Mouse (Mus musculus): Measurements from ENCODE around the gene Hnrnpu.
"Not testable (repeated sequence)": the region's sequence is repeated elsewhere in the genome, so short reads cannot be mapped to it uniquely, and the experiment has no call there.

Gene Hnrnpu

GRCm38 (mm10) chr1:178337551-178338317 lies at the start of gene Hnrnpu:
TSS of gene Hnrnpu (minus strand) at chr1:178337797.
- peak; percentile 97 for DNase-seq

- no peak for DNase-seq
Measured at GRCm38 (mm10) chr1:178382165-178382564, 44.6 kb upstream of the Hnrnpu start.

DNA sequence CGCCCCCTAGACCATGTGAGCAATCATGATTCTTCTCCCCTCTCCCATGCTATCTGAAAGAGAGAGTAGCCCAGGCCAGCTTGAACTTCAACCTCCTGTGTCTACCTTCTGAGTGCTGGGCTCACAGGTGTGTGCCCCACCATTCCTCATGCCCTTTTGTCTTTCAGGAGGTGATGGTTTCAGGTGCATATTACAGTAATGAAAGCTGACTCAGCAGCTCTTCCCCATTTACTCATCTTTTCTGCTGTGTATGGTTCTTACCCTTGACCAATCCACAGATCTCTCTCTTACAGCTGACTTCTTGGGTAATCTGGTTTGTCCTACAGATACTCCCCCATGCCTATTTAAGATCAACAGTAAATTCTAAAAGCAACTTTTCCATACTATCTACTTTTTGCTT lies 41.6 kb upstream of the Hnrnpu start:
- DNase-seq: no peak

GRCm38 (mm10) chr1:178378115-178378514 lies 40.5 kb upstream of the Hnrnpu start:
- no peak for DNase-seq

GRCm38 (mm10) chr1:178376907-178377306 lies 39.3 kb upstream of the Hnrnpu start:
- no peak for DNase-seq

DNA sequence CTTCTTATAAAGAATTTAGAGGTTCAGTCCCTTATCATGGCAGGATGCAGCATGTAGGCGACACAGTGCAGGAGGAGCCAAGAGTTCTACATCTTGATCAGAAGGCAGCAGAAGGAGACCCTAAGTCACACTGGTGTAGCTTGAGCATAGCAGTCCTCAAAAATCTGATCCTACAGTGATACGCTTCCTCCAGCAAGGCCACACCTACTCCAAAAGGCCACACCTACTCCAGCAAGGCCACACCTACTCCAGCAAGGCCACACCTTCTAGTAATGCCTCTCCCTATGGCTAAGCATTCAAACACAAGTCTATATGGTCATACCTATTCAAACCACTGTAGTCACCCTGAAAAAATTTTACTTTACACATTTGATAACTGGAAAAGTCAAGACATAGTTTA lies 38.5 kb upstream of the Hnrnpu start:
- no peak for DNase-seq

DNA sequence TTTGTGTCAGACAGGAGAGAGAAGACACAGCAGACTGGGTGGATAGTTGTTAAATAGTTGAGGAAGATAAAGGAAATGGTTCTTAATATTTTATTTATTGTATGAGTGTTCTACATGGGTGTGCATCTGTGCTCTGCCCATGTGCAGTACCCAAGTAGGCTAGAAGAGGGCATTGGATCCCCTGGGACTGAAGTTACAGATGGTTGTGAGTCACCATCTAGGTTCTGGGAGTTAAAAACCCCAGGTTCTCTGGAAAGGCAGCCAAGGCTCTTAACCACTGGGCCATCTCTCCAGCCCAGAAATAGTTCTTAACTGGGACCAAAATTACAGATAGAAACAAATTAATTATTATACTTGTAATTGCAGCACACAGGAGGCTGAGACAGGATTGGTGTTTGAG lies 37.8 kb upstream of the Hnrnpu start:
- DNase-seq: no peak

GRCm38 (mm10) chr1:178372681-178373080 lies 35.1 kb upstream of the Hnrnpu start:
- DNase-seq: no peak

DNA sequence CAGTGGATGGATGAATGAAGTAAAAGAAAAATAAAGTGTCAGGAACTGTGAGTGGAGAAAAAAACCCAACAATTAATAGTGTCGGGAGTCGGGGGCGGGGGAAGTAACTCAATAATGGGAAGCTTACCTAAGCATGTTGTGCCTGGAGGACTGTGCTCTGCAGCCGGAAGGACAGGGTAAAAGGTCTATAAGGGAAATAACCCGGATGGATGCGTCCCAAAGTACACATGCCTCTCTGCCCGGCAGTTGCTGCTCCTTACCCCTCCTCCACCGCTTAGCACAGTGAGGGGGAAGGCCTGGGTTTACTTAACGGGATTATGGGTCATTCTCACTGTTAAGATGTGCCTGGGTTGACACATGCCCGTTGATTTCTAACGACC lies 31.7 kb upstream of the Hnrnpu start:
- peak; percentile 78 for DNase-seq

DNA sequence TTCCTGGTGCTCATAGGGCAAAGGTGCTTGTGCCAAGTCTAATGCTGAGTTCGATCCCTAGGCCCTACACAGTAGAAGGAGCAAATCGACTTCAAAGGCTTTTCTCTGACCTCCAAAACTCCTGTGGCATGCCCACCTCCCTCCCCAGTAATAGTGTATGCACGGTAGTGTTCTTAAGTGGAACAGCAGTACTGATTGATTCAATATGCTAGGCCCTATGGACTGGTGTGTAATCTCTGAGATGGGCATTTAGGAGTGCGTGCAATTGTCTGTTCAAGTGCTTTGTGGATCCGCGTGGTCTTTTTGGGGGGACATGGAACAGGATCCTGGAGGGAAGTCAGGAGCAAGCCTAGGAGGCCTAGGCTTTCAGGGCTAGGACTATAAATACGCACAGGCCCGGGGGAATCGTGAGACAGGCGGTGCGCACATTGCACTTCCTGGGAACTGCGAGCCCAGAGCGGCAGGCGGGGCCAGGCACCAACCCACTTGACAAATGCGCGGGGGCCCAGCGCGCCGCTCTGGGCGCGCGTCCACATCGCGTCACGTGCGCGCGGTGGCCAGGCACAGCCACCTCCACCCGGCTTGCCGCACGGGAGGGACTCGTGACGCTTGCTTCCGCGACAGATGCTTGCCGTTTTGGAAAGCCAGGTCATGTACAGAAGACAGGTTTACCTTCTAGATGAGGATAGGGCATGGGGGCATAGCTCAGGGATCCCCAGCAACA lies 31.1 kb upstream of the Hnrnpu start:
- peak; percentile 95 for DNase-seq

- DNase-seq: no peak
Measured at GRCm38 (mm10) chr1:178368121-178368520, 30.5 kb upstream of the Hnrnpu start.

DNA sequence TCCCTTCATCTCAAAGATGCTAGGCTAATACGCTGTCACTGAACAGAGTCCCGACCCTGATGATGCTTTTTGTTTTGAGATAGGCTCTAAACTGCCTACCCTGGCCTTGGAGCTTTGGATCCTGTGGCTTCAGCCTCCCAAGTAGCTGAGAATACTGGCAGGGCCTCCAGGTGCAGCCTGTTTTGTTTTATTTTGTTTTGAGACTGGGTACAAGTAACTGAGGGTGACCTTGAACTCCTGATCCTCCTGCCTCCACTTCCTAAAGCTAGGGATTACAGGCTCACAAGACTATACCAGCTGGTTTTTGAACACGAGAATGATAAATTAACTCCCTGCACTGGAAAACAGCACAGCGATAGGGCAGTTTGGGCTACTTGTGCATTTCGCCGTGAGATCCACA lies 27.6 kb upstream of the Hnrnpu start:
- no peak for DNase-seq

- DNase-seq: no peak
Measured at GRCm38 (mm10) chr1:178360702-178361101, 23.1 kb upstream of the Hnrnpu start.

DNA sequence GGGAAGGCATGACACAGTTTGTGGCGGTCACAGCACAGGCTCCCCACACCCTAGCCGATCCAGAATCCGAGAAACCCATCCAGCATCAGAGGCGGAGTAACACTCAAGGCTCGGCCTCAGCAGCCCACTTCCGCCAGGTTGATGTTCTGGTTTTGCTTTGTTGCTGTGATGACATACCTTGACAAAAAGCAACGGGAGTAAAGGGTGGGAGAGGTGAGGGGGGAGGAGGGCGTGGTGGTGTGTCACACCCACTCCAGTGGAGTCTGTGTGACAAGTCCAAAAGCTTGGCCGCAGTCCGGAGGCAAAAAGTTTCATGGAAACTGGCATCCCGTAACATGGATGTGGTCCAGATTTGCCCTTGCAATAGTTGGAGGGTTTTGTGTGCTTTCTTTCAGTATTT lies 22.7 kb upstream of the Hnrnpu start:
- no peak for DNase-seq

DNA sequence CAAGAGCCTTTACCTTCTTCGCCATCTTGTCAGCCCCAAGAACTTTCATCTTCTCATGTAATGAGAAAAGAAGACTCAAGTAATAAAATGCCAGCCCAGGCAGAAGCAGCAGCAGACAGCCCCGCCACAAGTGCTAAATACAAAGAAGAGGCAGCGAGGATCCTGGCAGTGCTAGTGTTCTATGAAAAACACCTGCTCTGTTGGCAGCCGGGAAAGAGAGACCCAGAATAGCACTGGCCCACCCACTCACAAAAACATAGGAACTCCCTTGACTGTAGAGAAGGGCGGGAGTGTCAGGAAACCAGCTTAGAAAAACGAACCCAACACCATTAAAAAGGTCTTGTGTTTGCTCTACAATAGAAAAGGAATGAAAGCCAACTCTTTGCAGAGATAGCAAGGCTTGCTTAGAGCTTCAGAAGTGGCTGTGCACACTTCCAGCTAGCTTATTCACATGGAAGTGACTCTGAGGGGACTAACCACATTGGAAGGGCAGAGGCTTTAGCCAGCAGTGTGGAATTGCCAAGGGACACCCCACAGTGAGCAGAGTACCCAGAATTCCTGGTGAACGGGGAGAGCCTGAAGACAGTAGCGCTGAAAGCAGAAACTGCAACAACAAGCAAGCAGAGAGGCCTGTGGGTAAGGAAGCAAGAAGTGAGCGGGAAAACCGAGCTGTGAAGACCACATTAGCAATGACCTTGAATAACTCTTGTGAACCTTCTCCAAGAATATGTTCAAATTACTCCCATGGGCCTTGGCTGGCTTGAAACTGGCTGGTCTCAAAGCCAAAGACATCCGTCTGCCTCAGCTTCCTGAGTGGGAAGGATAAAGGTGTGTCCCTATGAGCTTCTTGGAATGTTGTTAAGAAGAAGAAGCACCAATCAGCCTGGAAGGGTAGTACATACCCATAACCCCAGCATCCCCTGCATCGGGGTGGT lies 20.4 kb upstream of the Hnrnpu start:
- DNase-seq: no peak

DNA sequence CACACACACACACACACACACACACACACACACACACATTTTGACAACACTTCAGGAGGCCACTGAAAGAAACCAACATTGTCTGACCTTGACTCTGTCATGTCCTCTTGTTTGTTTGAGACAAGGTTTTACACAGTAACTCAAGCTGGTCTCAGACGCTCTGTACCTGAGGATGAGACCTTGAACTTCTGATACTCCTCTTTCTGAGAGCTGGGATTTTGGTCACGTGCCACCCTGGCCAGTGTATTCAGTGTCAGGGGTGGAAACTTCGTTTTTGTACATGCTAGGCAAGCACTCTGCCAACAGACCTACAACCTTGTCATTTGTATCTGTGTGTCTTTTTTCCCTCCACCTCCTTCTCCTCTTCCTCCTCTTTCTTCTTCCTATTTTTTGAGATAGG lies 17.0 kb upstream of the Hnrnpu start:
- DNase-seq: no peak

DNA sequence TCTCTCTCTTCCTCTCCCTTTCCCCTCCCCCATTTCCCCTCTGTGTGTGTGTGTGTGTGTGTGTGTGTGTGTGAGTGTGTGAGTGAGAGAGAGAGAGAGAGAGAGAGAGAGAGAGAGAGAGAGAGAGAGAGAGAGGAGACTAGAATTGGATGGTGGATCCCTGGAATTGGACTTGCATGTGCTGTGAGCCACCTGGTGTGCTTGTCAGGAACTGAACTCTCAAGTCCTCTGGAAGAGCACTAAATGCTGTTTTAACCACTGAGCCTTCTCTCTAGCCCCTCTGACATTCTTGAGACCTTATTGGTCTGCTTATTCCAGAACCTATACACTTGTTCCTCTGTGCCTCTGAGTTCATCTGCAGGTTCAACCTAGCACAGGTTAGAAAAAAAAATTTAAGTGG lies 14.0 kb upstream of the Hnrnpu start:
- no peak for DNase-seq

DNA sequence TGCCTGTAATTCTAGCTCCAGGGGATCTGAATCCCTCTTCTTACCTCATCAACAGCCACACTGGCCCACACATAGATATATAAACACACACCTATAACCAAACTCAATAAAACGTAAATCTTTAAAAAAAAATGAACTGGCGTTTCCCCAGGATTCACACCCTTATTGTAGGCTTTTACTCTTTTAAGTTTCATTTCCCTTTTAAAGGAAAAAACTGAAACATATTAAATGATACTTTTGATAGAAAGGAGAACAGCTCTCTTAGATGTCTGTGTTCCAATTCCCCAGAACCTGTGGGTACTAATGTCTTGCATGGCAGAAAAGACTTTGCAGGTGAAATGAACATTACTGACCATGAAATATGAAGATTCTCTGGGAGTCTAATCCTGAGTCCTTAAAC lies 13.2 kb upstream of the Hnrnpu start:
- no peak for DNase-seq

- not testable (repeated sequence) for DNase-seq
Measured at GRCm38 (mm10) chr1:178344071-178344805, 6.6 kb upstream of the Hnrnpu start.

DNA sequence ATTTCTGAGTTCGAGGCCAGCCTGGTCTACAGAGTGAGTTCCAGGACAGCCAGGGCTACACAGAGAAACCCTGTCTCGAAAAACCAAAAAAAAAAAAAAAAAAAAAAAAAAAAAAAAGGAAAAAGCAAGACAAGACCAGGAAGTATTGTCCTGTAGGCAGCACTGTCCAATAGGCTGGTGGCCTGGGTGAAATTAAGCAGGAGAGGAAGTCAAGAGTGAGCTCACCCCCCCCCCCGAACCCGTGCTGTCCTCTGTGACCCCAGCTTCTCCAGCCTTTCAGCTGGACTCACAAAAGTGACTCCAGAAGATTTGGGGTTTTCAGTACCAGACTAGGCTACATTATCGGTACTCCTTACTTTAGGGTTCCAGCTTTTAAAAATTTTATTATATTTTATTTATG lies 5.0 kb upstream of the Hnrnpu start:
- DNase-seq: no peak

DNA sequence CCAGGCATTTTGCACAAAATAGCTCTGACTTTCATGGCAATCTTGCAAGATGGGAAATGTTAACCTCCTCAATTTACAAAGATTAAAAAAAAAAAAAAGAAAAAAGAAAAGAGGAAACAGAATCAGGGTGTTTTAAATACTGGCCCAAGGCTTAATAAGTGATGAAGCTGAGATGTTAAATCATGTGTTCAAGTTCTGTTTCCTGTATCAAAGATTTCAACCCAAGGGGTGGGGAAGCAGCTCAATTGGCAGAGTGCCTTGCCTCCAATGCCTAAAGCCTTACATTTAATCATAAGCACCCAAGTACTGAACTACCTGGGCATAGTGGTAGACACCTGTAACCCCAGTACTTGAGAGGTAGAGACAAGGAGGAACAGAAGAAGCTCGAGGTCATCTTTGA lies 4.5 kb upstream of the Hnrnpu start:
- DNase-seq: no peak

DNA sequence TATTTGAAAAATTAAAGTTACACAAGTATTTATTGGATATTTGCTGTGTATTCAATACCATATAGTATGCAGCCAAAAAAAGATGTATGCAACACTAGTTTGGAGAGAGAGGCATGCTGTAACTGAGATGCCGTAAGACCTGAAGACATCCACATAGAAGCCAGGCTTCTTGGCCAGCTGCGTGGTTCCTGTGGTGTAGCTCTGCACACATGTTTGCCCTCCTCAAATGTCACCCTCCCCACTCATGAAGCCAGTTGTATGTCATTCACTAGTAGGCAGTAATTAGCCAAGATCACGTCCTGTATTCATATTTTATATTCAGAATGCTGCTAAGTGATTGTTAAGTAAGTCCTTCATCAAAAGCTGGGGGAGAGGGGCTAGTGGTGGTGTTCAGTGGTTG lies 3.8 kb upstream of the Hnrnpu start:
- DNase-seq: no peak

DNA sequence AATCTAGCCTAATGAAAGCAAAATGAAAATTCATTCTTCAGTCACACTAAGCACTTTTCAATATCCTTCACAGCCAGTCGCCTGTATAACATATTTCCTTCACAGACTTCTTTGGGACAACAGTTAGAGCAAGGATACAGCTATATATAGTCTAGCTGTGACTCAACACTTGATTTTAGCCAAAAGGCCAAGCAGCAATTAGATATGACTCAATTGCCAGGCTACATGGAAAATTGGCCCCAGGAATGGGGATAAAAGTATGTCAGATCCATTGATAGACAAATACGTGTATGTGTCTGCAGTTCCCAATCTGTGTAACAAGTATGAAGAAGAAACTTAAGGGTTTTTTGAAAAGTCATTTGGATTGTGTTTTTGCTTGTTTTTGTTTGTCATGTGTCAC lies 2.6 kb upstream of the Hnrnpu start:
- DNase-seq: no peak

All from kidney, adult 9 months (tissue).